26 mouse cellular contexts compared by ENCODE assay signal in the genomic region with DNA sequence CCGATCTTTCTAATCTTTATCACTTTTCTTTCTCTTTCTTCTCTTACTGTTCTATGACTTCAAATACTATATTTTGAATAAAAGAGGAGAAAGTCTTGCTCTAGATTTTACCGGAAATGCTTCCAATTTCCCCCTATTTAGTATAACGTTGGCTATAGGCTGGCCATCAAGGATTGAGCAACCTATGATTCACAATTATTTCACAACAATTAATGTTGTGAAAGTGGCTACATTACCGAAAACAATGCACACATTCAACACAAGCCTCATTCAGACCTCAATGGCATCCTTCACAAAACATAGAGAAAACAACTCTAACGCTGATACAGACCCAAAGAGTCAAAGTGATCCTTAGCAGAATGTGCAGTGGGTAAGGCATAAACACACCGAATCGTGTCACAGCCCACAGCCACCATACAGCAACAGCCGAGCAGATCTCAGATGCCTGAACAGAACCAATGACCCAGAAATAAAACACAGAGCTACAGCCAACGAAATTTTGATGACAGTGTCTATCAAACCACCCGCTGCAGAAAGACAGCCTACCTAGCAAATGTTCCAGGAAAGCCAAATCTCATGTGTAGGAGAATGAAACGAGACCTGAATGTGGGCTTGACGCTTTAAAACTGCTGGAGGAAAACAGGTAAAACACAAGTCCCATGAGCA. TPM values are rescaled to one million over a fixed set of nuclear protein-coding genes. Genes with fewer than 3 reads are reported as not detected.
DNase-seq lines count a peak whose midpoint lies in the region; ATAC-seq and TF ChIP-seq lines count a peak whose summit lies in the region.
"Had no signal": no experiment of that assay in that cellular context is flagged by ENCODE, and none has a peak within 500 bp of the region (broad histone marks: within the 10 kb centered on the region; RNA-seq: fewer than 3 reads in every experiment).

No protein-coding gene starts in this region.

- DNase-seq in forebrain, embryonic 10.5 days (ENCODE audit: extremely low spot score, low spot score): no peak
- DNase-seq in midbrain, embryonic 10.5 days (ENCODE audit: low spot score): no peak
- no peak for DNase-seq in midbrain, embryonic 14.5 days
- DNase-seq in frontal cortex, postnatal 36 days (ENCODE audit: low spot score in 2 of 2): no peak
- no peak for DNase-seq in thymus, postnatal 4 days
- DNase-seq: adrenal gland, adult 8-10 months; cerebellum, adult 8-10 months; cerebellum, postnatal 36 days; gastrocnemius, postnatal 25 days; heart, postnatal 4 days; kidney, adult 2 months; layer of hippocampus, adult 9-11 months; left cerebral cortex, postnatal 4 days; right cerebral cortex, adult 18-20 months; right cerebral cortex, postnatal 4 days; thymus, postnatal 25 days had no signal

- no peak overlapping the region for H3K9ac ChIP-seq in forebrain, embryonic 15.5 days (replicated peaks)
- H3K9ac ChIP-seq in midbrain, embryonic 14.5 days (replicated peaks; ENCODE audit: low read length): no peak overlapping the region
- H3K9ac ChIP-seq: heart, embryonic 15.5 days; limb, embryonic 15.5 days; liver, embryonic 14.5 days; lung, embryonic 15.5 days; neural tube, embryonic 13.5 days had no signal

- peak overlapping the region; percentile 44; the same call in 1 of the 2 replicates for H3K27ac ChIP-seq in forebrain, embryonic 10.5 days
- H3K27ac ChIP-seq in forebrain, embryonic 15.5 days (replicated peaks): no peak overlapping the region
- peak overlapping the region; percentile 74 for H3K27ac ChIP-seq in midbrain, embryonic 10.5 days (replicated peaks)
- no peak overlapping the region for H3K27ac ChIP-seq in midbrain, embryonic 14.5 days (replicated peaks; ENCODE audit: low read depth, low read length)
- H3K27ac ChIP-seq: heart, embryonic 15.5 days; kidney, postnatal 0 days; left cerebral cortex, adult 2 months; limb, embryonic 15.5 days; liver, embryonic 14.5 days; lung, embryonic 15.5 days; neural tube, embryonic 13.5 days had no signal

- no peaks in the 10 kb centered on the region for H3K36me3 ChIP-seq in forebrain, embryonic 10.5 days (replicated peaks)
- H3K36me3 ChIP-seq in forebrain, embryonic 15.5 days: no peaks in the 10 kb centered on the region
- H3K36me3 ChIP-seq in midbrain, embryonic 10.5 days: no peaks in the 10 kb centered on the region
- H3K36me3 ChIP-seq in midbrain, embryonic 14.5 days (ENCODE audit: control insufficient read depth, insufficient read depth, low read length): no peaks in the 10 kb centered on the region
- H3K36me3 ChIP-seq in myocyte (ENCODE audit: control insufficient read depth, insufficient read depth): no peaks in the 10 kb centered on the region
- H3K36me3 ChIP-seq: heart, embryonic 15.5 days; limb, embryonic 15.5 days; lung, embryonic 15.5 days; neural tube, embryonic 13.5 days had no signal

- ATAC-seq in forebrain, embryonic 15.5 days (replicated peaks): no peak
- ATAC-seq in midbrain, embryonic 14.5 days (ENCODE audit: low FRiP score, low TSS enrichment): no peak
- ATAC-seq in granulocyte monocyte progenitor cell, adult 5-6 weeks (replicated peaks; ENCODE audit: poor library complexity, severe bottlenecking): peak; percentile 36

- no peak overlapping the region for H3ac ChIP-seq in myocyte (ENCODE audit: control insufficient read depth, insufficient read length)

- TF ChIP-seq POLR2A in myocyte (IDR thresholded peaks at IDR 0.05; ENCODE audit: insufficient read length, low read depth): no peak

- peaks cover 20% of the 10 kb centered on the region for H3K27me3 ChIP-seq in forebrain, embryonic 10.5 days (ENCODE audit: poor library complexity, severe bottlenecking)
- H3K27me3 ChIP-seq in forebrain, embryonic 15.5 days: no peaks in the 10 kb centered on the region
- peaks cover 11% of the 10 kb centered on the region for H3K27me3 ChIP-seq in midbrain, embryonic 10.5 days (ENCODE audit: low read depth, poor library complexity, severe bottlenecking)
- H3K27me3 ChIP-seq in midbrain, embryonic 14.5 days (ENCODE audit: control insufficient read depth, insufficient read depth, low read length): no peaks in the 10 kb centered on the region
- H3K27me3 ChIP-seq in myocyte (ENCODE audit: control insufficient read depth, insufficient read depth, insufficient read length): no peaks in the 10 kb centered on the region
- H3K27me3 ChIP-seq: heart, embryonic 15.5 days; lung, embryonic 15.5 days had no signal

- 79% methylated on average over 12 of the region's 12 CpGs for WGBS in forebrain, embryonic 10.5 days
- 53% methylated on average over 12 of the region's 12 CpGs for WGBS in forebrain, embryonic 15.5 days
- 81% methylated on average over 12 of the region's 12 CpGs for WGBS in midbrain, embryonic 10.5 days
- WGBS in midbrain, embryonic 14.5 days: 79% methylated on average over 12 of the region's 12 CpGs

- peaks cover 65% of the 10 kb centered on the region for H3K4me1 ChIP-seq in forebrain, embryonic 10.5 days
- peaks cover 30% of the 10 kb centered on the region for H3K4me1 ChIP-seq in forebrain, embryonic 15.5 days
- H3K4me1 ChIP-seq in midbrain, embryonic 10.5 days: peaks cover 71% of the 10 kb centered on the region
- peaks cover 12% of the 10 kb centered on the region for H3K4me1 ChIP-seq in midbrain, embryonic 14.5 days (ENCODE audit: control insufficient read depth, insufficient read depth, low read length)

- H3K9me3 ChIP-seq in forebrain, embryonic 10.5 days: no peaks in the 10 kb centered on the region
- no peaks in the 10 kb centered on the region for H3K9me3 ChIP-seq in forebrain, embryonic 15.5 days
- no peaks in the 10 kb centered on the region for H3K9me3 ChIP-seq in midbrain, embryonic 10.5 days (replicated peaks)
- no peaks in the 10 kb centered on the region for H3K9me3 ChIP-seq in midbrain, embryonic 14.5 days (ENCODE audit: control insufficient read depth, low read length)
- H3K9me3 ChIP-seq: heart, embryonic 15.5 days; limb, embryonic 15.5 days; lung, embryonic 15.5 days; neural tube, embryonic 13.5 days had no signal

- no peak overlapping the region for H3K4me3 ChIP-seq in forebrain, embryonic 10.5 days
- H3K4me3 ChIP-seq in forebrain, embryonic 15.5 days: no peak overlapping the region
- no peak overlapping the region for H3K4me3 ChIP-seq in midbrain, embryonic 10.5 days
- no peak overlapping the region for H3K4me3 ChIP-seq in midbrain, embryonic 14.5 days (replicated peaks; ENCODE audit: low read depth, low read length)
- H3K4me3 ChIP-seq in myocyte: no peak overlapping the region
- H3K4me3 ChIP-seq: heart, embryonic 15.5 days; left cerebral cortex, adult 2 months; limb, embryonic 15.5 days; lung, embryonic 15.5 days; neural tube, embryonic 13.5 days had no signal

- H3K4me2 ChIP-seq in forebrain, embryonic 15.5 days (replicated peaks): no peak overlapping the region
- H3K4me2 ChIP-seq in midbrain, embryonic 14.5 days (ENCODE audit: low read length): no peak overlapping the region
- H3K4me2 ChIP-seq in myocyte (ENCODE audit: low read depth): no peak overlapping the region
- H3K4me2 ChIP-seq: heart, embryonic 15.5 days; limb, embryonic 15.5 days; lung, embryonic 15.5 days; neural tube, embryonic 13.5 days had no signal

- H3K79me2 ChIP-seq in myocyte (ENCODE audit: control insufficient read depth, insufficient read depth): no peaks in the 10 kb centered on the region

TF ChIP-seq in myocyte, 11 proteins besides CTCF, POLR2A, EP300 and RAD21:
- TF ChIP-seq POLR2AphosphoS2 (IDR thresholded peaks at IDR 0.05; ENCODE audit: insufficient read length, low read depth) (no peak), CEBPB (IDR thresholded peaks at IDR 0.05; ENCODE audit: insufficient read depth, poor library complexity, severe bottlenecking) (0 out of 2 replicates have a peak, but pooled peaks have one; percentile 16)

RNA-seq across cellular contexts. Expression of a gene that starts 7.5 kb away (rescaled TPM):
- 12.1 and 15.2 TPM in 2 replicates for polyA plus RNA-seq in forebrain, embryonic 10.5 days (2016; fragmentation: Nextera tagmentation; extraction: Ambion mirVana)
- polyA plus RNA-seq in forebrain, embryonic 15.5 days (2015; fragmentation: Nextera tagmentation; extraction: Ambion mirVana): 9.9 and 10.2 TPM in 2 replicates
- 35.0 and 35.7 TPM in 2 replicates for polyA plus RNA-seq in midbrain, embryonic 10.5 days (2016; fragmentation: Nextera tagmentation; extraction: Ambion mirVana)
- polyA plus RNA-seq in midbrain, embryonic 14.5 days (2014; fragmentation: Nextera tagmentation; extraction: Ambion mirVana): 13.7 and 19.4 TPM in 2 replicates
- 78.9 and 79.9 TPM in 2 replicates for total RNA-seq in granulocyte monocyte progenitor cell, adult 5-6 weeks (2014; fragmentation: Nextera tagmentation)
- 41.0 and 46.8 TPM in 2 replicates for total RNA-seq in granulocyte monocyte progenitor cell, adult 5-6 weeks (2017)
- polyA plus RNA-seq in myocyte (2012; fragmentation: generic; extraction: Trizol): 0.86 TPM

RNA-seq across cellular contexts. Expression of a gene that starts 15.8 kb away (rescaled TPM):
- 5.4 and 6.7 TPM in 2 replicates for polyA plus RNA-seq in forebrain, embryonic 10.5 days (2016; fragmentation: Nextera tagmentation; extraction: Ambion mirVana)
- 7.2 and 8.1 TPM in 2 replicates for polyA plus RNA-seq in forebrain, embryonic 15.5 days (2015; fragmentation: Nextera tagmentation; extraction: Ambion mirVana)
- polyA plus RNA-seq in midbrain, embryonic 10.5 days (2016; fragmentation: Nextera tagmentation; extraction: Ambion mirVana): 8.6 and 9.2 TPM in 2 replicates
- 4.7 and 7.3 TPM in 2 replicates for polyA plus RNA-seq in midbrain, embryonic 14.5 days (2014; fragmentation: Nextera tagmentation; extraction: Ambion mirVana)
- not detected in 2 replicates for total RNA-seq in granulocyte monocyte progenitor cell, adult 5-6 weeks (2014; fragmentation: Nextera tagmentation)
- not detected in 2 replicates for total RNA-seq in granulocyte monocyte progenitor cell, adult 5-6 weeks (2017)
- polyA plus RNA-seq in myocyte (2012; fragmentation: generic; extraction: Trizol): 12.0 TPM

RNA-seq across cellular contexts. Expression of a gene that starts 37.4 kb away (rescaled TPM):
- polyA plus RNA-seq in forebrain, embryonic 10.5 days (2016; fragmentation: Nextera tagmentation; extraction: Ambion mirVana): 299 and 311 TPM in 2 replicates
- 218 and 222 TPM in 2 replicates for polyA plus RNA-seq in forebrain, embryonic 15.5 days (2015; fragmentation: Nextera tagmentation; extraction: Ambion mirVana)
- polyA plus RNA-seq in midbrain, embryonic 10.5 days (2016; fragmentation: Nextera tagmentation; extraction: Ambion mirVana): 308 and 322 TPM in 2 replicates
- 163 and 207 TPM in 2 replicates for polyA plus RNA-seq in midbrain, embryonic 14.5 days (2014; fragmentation: Nextera tagmentation; extraction: Ambion mirVana)
- 110 and 113 TPM in 2 replicates for total RNA-seq in granulocyte monocyte progenitor cell, adult 5-6 weeks (2014; fragmentation: Nextera tagmentation)
- 68.6 and 72.0 TPM in 2 replicates for total RNA-seq in granulocyte monocyte progenitor cell, adult 5-6 weeks (2017)
- 5.2 TPM for polyA plus RNA-seq in myocyte (2012; fragmentation: generic; extraction: Trizol)

RNA-seq across cellular contexts. Expression of a gene that starts 50.5 kb away (rescaled TPM):
- 0.05 TPM in 2 replicates for polyA plus RNA-seq in forebrain, embryonic 10.5 days (2016; fragmentation: Nextera tagmentation; extraction: Ambion mirVana)
- polyA plus RNA-seq in forebrain, embryonic 15.5 days (2015; fragmentation: Nextera tagmentation; extraction: Ambion mirVana): 0.36 and 1.4 TPM in 2 replicates
- 0.02 and 0.06 TPM in 2 replicates for polyA plus RNA-seq in midbrain, embryonic 10.5 days (2016; fragmentation: Nextera tagmentation; extraction: Ambion mirVana)
- polyA plus RNA-seq in midbrain, embryonic 14.5 days (2014; fragmentation: Nextera tagmentation; extraction: Ambion mirVana): 0.07 and 0.14 TPM in 2 replicates
- 0.11 and 0.24 TPM in 2 replicates for total RNA-seq in granulocyte monocyte progenitor cell, adult 5-6 weeks (2014; fragmentation: Nextera tagmentation)
- total RNA-seq in granulocyte monocyte progenitor cell, adult 5-6 weeks (2017): under 0.01 and 0.04 TPM in 2 replicates
- polyA plus RNA-seq in myocyte (2012; fragmentation: generic; extraction: Trizol): 0.04 TPM

Comparison
In these comparisons a context has a peak if more than half of its experiments do, and no peak if none do; other contexts are left out.
1. H3K27ac ChIP-seq: peak in forebrain, embryonic 10.5 days (single experiment) and midbrain, embryonic 10.5 days (single experiment); none in forebrain, embryonic 15.5 days (single experiment) and midbrain, embryonic 14.5 days (single experiment).
2. RNA of a gene that starts 37.4 kb away (polyA plus RNA-seq): 308 to 322 TPM in midbrain, embryonic 10.5 days, 299 to 311 TPM in forebrain, embryonic 10.5 days, 218 to 222 TPM in forebrain, embryonic 15.5 days and 163 to 207 TPM in midbrain, embryonic 14.5 days; 5.2 TPM in myocyte (single experiment); every median in the first group is over 10 times any median in the second.